Mouse (Mus musculus) MEL (cell line): ENCODE results near the gene Gabrr2. TPM values are rescaled to one million over a fixed set of nuclear protein-coding genes. Genes with fewer than 3 reads are reported as not detected.

Experiments used
- DNase-seq: peaks from one replicate; pipeline ENCODE4 v3.0.0; 2011; ENCODE audit warnings: low read depth, low spot score
- H3K27ac ChIP-seq: 2 replicates; pipeline ENCODE4 v1.5.1; 2012; ENCODE audit warnings: low read depth, mild to moderate bottlenecking, control low read depth, low read length, moderate library complexity; ENCODE audit not compliant: control insufficient read depth
- H3K27me3 ChIP-seq, 2 experiments: fragments of 150-350 bp in 1 of 2; sonication (generic) in 1 of 2; 2 replicates each; pipeline ENCODE4 v1.6.1; 2012; ENCODE audit warnings: low read length in 2 of 2, mild to moderate bottlenecking in 2 of 2, improper control_type of control experiment in 1 of 2, moderate library complexity in 1 of 2; ENCODE audit not compliant: insufficient read depth in 2 of 2, control insufficient read depth in 1 of 2
- H3K36me3 ChIP-seq, 2 experiments: 2 replicates each; pipeline ENCODE4 v1.6.1; 2012 to 2014; ENCODE audit warnings: low read length in 2 of 2, improper control_type of control experiment in 1 of 2, inconsistent platforms in 1 of 2, mild to moderate bottlenecking in 1 of 2; ENCODE audit not compliant: insufficient read depth in 2 of 2, control insufficient read depth in 1 of 2
- H3K4me1 ChIP-seq, 2 experiments: fragments of 150-350 bp in 1 of 2; sonication (generic) in 1 of 2; 2 replicates each; pipeline ENCODE4 v1.6.1; 2012; ENCODE audit warnings: low read length in 2 of 2, improper control_type of control experiment in 1 of 2, mild to moderate bottlenecking in 1 of 2; ENCODE audit not compliant: insufficient read depth in 2 of 2, control insufficient read depth in 1 of 2
- H3K4me3 ChIP-seq, 2 experiments: fragments of 150-350 bp in 1 of 2; sonication (generic) in 1 of 2; 2 replicates each; pipeline ENCODE4 v1.5.1; 2012; ENCODE audit warnings: low read depth in 2 of 2, low read length in 2 of 2, mild to moderate bottlenecking in 2 of 2, moderate library complexity in 2 of 2, control low read depth in 1 of 2, improper control_type of control experiment in 1 of 2; ENCODE audit not compliant: control insufficient read depth in 1 of 2, insufficient read depth in 1 of 2
- H3K79me2 ChIP-seq: 2 replicates; pipeline ENCODE4 v1.6.1; 2012; ENCODE audit warnings: mild to moderate bottlenecking, low read length, moderate library complexity; ENCODE audit not compliant: control insufficient read depth, poor library complexity, insufficient read depth
- H3K9ac ChIP-seq: 2 replicates; pipeline ENCODE4 v1.6.1; 2012; ENCODE audit warnings: low read depth, mild to moderate bottlenecking, control low read depth, low read length, moderate library complexity; ENCODE audit not compliant: control insufficient read depth, poor library complexity, severe bottlenecking
- H3K9me3 ChIP-seq: fragments of 150-350 bp; sonication (generic); replicated peaks from 2 replicates; pipeline ENCODE4 v1.6.1; 2012; ENCODE audit warnings: mild to moderate bottlenecking, low read length, improper control_type of control experiment, moderate library complexity; ENCODE audit not compliant: insufficient read depth
- ELF1 ChIP-seq: IDR thresholded peaks from 2 replicates; pipeline ENCODE4 v1.6.1; 2014; ENCODE audit warnings: low read depth, mild to moderate bottlenecking, inconsistent platforms, low read length, improper control_type of control experiment, moderate library complexity
- EP300 ChIP-seq, 2 experiments: IDR thresholded peaks; 2 replicates each; pipeline ENCODE4 v1.6.1; 2011; ENCODE audit warnings: improper control_type of control experiment in 2 of 2, low read length in 2 of 2, low read depth in 1 of 2, mild to moderate bottlenecking in 1 of 2
- ETS1 ChIP-seq: IDR thresholded peaks from 2 replicates; pipeline ENCODE4 v1.6.1; 2012; ENCODE audit warnings: low read depth, mild to moderate bottlenecking, inconsistent platforms, low read length, improper control_type of control experiment, moderate library complexity
- GATA1 ChIP-seq: IDR thresholded peaks from 2 replicates; pipeline ENCODE4 v1.6.1; 2011; ENCODE audit warnings: low read depth, low read length, improper control_type of control experiment
- JUND ChIP-seq: IDR thresholded peaks from 2 replicates; pipeline ENCODE4 v1.6.1; 2011; ENCODE audit warnings: low read depth, mild to moderate bottlenecking, improper control_type of control experiment, low read length
- MAX ChIP-seq: IDR thresholded peaks from 2 replicates; pipeline ENCODE4 v1.6.1; 2011; ENCODE audit warnings: low read length, improper control_type of control experiment
- MYC ChIP-seq: IDR thresholded peaks from 2 replicates; pipeline ENCODE4 v1.6.1; 2011; ENCODE audit warnings: low read depth, mild to moderate bottlenecking, low read length, improper control_type of control experiment, moderate library complexity
- RAD21 ChIP-seq: IDR thresholded peaks from 2 replicates; pipeline ENCODE4 v1.6.1; 2011; ENCODE audit warnings: mild to moderate bottlenecking, low read depth, low read length, improper control_type of control experiment
- TAL1 ChIP-seq: IDR thresholded peaks from 2 replicates; pipeline ENCODE4 v1.6.1; 2012; ENCODE audit warnings: mild to moderate bottlenecking, inconsistent platforms, low read length, moderate library complexity, mixed read lengths
- TCF12 ChIP-seq: IDR thresholded peaks from 2 replicates; pipeline ENCODE4 v1.6.1; 2014; ENCODE audit warnings: low read depth, mild to moderate bottlenecking, inconsistent platforms, low read length, improper control_type of control experiment, moderate library complexity
- UBTF ChIP-seq: IDR thresholded peaks from 2 replicates; pipeline ENCODE4 v1.6.1; 2012; ENCODE audit warnings: low read depth, mild to moderate bottlenecking, inconsistent platforms, low read length, improper control_type of control experiment, moderate library complexity, borderline replicate concordance; ENCODE audit not compliant: insufficient read depth
- USF2 ChIP-seq, 2 experiments: IDR thresholded peaks; 2 replicates each; pipeline ENCODE4 v1.6.1; 2011 to 2012; ENCODE audit warnings: improper control_type of control experiment in 2 of 2, low read length in 2 of 2, borderline replicate concordance in 1 of 2, inconsistent platforms in 1 of 2, low read depth in 1 of 2, mild to moderate bottlenecking in 1 of 2; ENCODE audit not compliant: insufficient read depth in 1 of 2
- ZKSCAN1 ChIP-seq: IDR thresholded peaks from 2 replicates; pipeline ENCODE4 v1.6.1; 2012; ENCODE audit warnings: low read depth, mild to moderate bottlenecking, inconsistent platforms, low read length, improper control_type of control experiment, moderate library complexity
- polyA plus RNA-seq, 2 experiments: library from polyadenylated mRNA; stranded (reverse) in 1 of 2; unstranded in 1 of 2; fragments of >175 nt in 1 of 2; fragments of >200 nt in 1 of 2; gene quantifications; 2 replicates each; pipeline versions ENCODE4 v1.2.1 to v1.2.4; 2012; ENCODE audit warnings: low replicate concordance in 2 of 2, low read depth in 1 of 2; ENCODE audit not compliant: insufficient read length in 2 of 2, insufficient read depth in 1 of 2, missing spikeins in 1 of 2
- total RNA-seq: library from RNA; depleted of rRNA; stranded (reverse); fragments of 300-350 nt; gene quantifications from 2 replicates; pipeline ENCODE4 v1.2.3, GENCODE M21; 2012; rRNA removed

Gene Gabrr2
- total and polyA plus RNA-seq, 3 experiments: 0.11 to 0.12 TPM; not detected in 1

DNA sequence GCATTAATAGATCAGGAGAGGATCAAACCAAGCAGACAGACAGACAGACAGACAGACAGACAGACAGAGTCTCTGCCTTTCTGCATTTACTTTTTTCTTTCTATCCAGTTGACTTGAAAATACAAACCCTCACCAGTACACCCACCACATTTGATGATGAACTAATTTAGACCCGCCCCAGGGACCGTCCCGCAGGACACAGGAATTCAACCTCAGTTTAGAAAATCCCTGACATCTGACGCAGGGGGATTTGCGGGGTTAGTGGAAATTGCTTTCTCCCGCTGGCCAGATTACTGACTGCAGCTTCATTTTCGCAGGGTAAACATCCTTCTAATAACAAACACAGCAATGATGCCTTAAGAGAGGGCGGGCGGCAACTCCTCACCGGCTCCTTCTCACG is 69.4 kb downstream of the Gabrr2 start, which contains the start of gene Gabrr1:
TSS of gene Gabrr1 (plus strand) at position 301 of the 400 bp plus-strand sequence.
- DNase-seq: no peak
- no peaks in the 10 kb centered on the region for H3K4me1 ChIP-seq
- H3K9ac ChIP-seq: no peak within 1 kb of the TSS
- H3K36me3 ChIP-seq: no peaks in the 10 kb centered on the region
- no peak within 1 kb of the TSS for H3K27ac ChIP-seq
- no peak within 1 kb of the TSS for H3K4me3 ChIP-seq
- peaks cover 0 to under 1% of the 10 kb centered on the region in 2 experiments; a peak in 1 of 4 replicates for H3K27me3 ChIP-seq
- TF ChIP-seq RAD21 (no peak), MYC (no peak), ELF1 (no peak), GATA1 (no peak), MAX (no peak), EP300 (IDR thresholded peaks at IDR 0.05; ENCODE audit: low read depth in 1 of 2, low read length in 2 of 2) (no peak), TAL1 (no peak), ETS1 (no peak), JUND (no peak), UBTF (no peak), TCF12 (no peak), ZKSCAN1 (no peak), USF2 (IDR thresholded peaks at IDR 0.05; ENCODE audit: borderline replicate concordance in 1 of 2, insufficient read depth in 1 of 2, low read depth in 1 of 2, low read length in 2 of 2) (no peak)
- no peaks in the 10 kb centered on the region for H3K9me3 ChIP-seq
- H3K79me2 ChIP-seq: no peaks in the 10 kb centered on the region

Other genes starting within 250 kb of the Gabrr2 start
- 1.1 and 1.4 TPM in 2 replicates for gene Ankrd6, start 112.2 kb upstream of the Gabrr2 start, total RNA-seq
- 1 to 10 TPM in 1 of 2 experiments, not detected in 1; 1.8 TPM for gene Ankrd6, start 112.2 kb upstream of the Gabrr2 start, polyA plus RNA-seq
- not detected in 2 replicates for gene Rragd, start 80.0 kb upstream of the Gabrr2 start, total RNA-seq
- not detected for gene Rragd, start 80.0 kb upstream of the Gabrr2 start, polyA plus RNA-seq
- gene Ube2j1, start 31.6 kb upstream of the Gabrr2 start, total RNA-seq: 32.6 and 35.4 TPM in 2 replicates
- gene Ube2j1, start 31.6 kb upstream of the Gabrr2 start, polyA plus RNA-seq: 10 to 100 TPM in 1 of 2 experiments, not detected in 1; 42.9 TPM
- not detected in 2 replicates for gene Gabrr1, start 69.5 kb downstream of the Gabrr2 start, total RNA-seq
- not detected for gene Gabrr1, start 69.5 kb downstream of the Gabrr2 start, polyA plus RNA-seq
- not detected in 2 replicates for gene Pm20d2, start 126.7 kb downstream of the Gabrr2 start, total RNA-seq
- not detected for gene Pm20d2, start 126.7 kb downstream of the Gabrr2 start, polyA plus RNA-seq
- not detected in 2 replicates for gene Srsf12, start 146.0 kb downstream of the Gabrr2 start, total RNA-seq
- gene Srsf12, start 146.0 kb downstream of the Gabrr2 start, polyA plus RNA-seq: not detected
- gene Pnrc1, start 227.2 kb downstream of the Gabrr2 start, total RNA-seq: 7.6 and 11.8 TPM in 2 replicates
- 10 to 100 TPM in 1 of 2 experiments, not detected in 1; 14.4 TPM for gene Pnrc1, start 227.2 kb downstream of the Gabrr2 start, polyA plus RNA-seq
- 13.7 and 15.0 TPM in 2 replicates for gene Rngtt, start 247.3 kb downstream of the Gabrr2 start, total RNA-seq
- 10 to 100 TPM in 1 of 2 experiments, not detected in 1; 18.7 TPM for gene Rngtt, start 247.3 kb downstream of the Gabrr2 start, polyA plus RNA-seq